Mouse (Mus musculus) heart, adult 2 months (tissue): ENCODE measurements around the gene Smim9.

ENCODE experiments used
- CTCF ChIP-seq: fragments of 200-600 bp; IDR thresholded peaks from 2 replicates; pipeline ENCODE4 v1.8.1; 2022; ENCODE audit warnings: antibody characterized with exemption, mild to moderate bottlenecking, moderate library complexity
- EP300 ChIP-seq: fragments of 200-500 bp; IDR thresholded peaks from 2 replicates; pipeline ENCODE4 v1.6.1; 2011; ENCODE audit warnings: low read depth, low read length, control low read depth; ENCODE audit not compliant: insufficient read depth

GRCm38 (mm10) chrX:75138182-75138581 is 25.4 kb downstream of the Smim9 start:
- no peak for TF ChIP-seq CTCF
- no peak for TF ChIP-seq EP300
